Mouse (Mus musculus): ENCODE measurements around the gene Zfp598.
"Not testable (repeated sequence)": the region's sequence is repeated elsewhere in the genome, so short reads cannot be mapped to it uniquely, and the experiment has no call there.

Gene Zfp598

DNA sequence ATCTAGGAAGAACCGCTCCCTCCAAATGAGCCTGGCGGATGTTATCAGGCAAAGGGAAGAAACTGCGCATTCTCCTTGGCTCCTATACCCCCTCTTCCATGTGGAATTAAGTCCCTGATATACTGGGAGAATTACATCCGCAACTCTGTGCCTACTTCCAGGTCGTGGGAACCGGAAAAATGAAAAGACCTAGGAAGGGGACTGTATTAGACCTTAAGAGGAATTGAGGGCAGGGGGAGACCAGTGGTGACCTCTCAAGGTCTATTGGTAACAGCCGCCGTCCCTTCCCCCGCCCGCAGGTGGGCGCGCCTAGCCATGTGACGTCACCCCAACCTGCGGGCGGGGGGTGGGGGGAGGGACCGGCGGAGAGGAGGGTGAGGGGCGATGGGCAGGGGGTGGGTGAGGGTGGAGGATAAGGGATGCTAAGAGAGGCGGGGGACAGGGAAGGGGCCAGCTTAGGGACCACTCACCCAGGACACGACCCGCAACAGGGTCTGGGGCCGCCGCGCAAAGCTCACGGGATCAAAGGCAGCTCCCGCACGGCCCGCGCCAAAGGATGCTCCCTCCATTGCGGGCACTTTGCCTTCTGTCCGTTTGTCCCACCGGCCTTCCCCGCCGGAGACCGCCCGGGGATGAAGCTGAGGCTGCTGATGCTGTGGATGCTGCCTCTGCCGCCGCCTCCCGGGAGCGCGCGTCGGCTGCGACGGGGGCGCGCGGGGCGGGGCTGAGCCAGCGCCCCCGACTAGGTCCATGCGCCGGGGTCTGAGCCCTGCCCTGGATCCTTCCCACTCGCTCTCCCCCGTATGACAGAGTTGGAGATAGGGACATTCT, 20.0 kb downstream of the Zfp598 start, which contains the start of gene Syngr3:
TSS of gene Syngr3 (minus strand) at position 705 of the 831 bp plus-strand sequence.
- DNase-seq, result peak; percentile 63

DNA sequence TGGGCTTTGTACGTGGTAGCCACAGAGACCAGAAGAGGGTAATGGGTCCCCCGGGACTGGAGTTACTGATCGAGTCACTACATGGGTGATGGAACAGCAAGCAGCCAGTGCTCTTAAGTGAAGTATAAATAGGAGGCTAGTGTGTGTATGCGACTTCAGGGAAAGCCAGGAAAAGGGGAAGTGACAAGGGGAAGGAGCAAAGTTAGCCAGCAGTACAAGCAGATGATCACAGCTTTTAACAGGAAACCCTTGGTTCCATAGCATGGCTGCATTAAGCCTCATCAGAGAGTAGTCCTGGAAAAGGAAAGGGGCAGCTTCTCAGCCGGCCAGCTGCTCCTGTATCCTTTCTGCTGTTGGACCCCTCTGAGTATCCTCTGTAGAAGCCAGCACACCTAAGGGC, 22.9 kb downstream of the Zfp598 start:
- DNase-seq, result no peak

DNA sequence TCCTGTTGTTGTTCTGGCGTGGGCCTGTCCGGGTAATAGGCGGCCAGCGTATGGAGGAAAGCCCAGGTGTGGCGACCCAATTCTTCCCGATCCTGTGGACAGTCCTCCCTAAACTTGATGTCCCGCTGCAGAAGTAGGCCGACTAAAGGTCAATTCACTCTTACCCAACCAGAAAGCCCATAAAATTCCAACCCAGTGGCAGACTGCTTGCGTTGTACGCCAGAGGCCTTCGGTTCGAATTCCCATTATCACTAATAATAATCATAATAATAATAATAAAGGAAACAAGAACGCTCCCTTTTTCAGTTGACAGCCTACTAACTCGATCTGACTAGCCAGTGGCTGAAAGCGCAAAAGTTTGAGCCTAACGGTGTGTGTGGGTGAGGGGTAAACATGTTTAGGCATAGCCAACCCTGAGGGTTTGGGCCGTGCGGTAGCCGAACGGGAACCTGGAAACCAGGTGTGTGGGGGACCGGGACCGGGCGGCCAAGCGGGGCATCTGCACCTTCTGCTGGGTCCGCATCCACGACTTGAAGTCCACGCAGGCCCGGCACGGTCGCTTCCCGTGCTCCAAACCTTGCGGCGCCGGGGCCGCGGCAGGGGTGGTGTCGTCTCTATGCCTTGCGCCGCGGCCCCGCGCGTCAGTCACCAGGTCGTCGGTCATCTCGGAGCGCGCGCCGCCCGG, 26.0 kb downstream of the Zfp598 start:
- DNase-seq, result no peak

DNA sequence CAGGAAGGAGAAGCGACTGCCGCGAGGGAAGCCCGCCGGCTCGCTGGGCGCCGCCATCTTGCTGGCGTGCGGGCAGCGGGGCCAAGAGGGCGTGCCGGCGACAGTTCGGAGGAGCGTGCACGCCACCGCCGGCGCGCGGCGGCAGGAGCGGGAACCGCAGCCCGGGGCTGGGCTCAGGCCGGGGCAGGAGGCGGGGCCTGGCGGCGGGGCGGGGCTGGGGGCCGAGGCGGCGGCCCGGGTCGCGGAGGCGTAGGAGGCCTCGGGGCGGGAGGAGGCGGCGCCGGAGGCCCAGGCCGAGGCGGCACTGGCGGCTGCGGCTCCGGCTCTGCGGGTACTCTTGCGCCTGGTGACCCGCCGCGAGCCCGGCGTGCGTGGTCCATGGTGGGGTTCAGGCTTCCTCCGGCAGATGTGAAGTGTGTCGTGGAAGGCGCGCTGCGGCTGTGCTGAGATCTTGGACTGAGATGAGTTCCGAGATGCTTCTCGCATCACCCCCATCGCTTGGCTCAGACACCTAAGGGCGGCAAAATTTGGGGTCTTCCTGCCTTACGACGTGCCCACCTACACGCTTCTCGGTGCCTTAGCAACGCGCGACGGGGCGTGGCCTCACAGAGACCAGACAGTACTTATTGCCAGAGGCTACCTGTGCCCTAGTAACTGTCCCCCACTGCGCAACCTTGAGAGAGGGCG, 26.7 kb downstream of the Zfp598 start, which contains the start of the genes Gfer and Noxo1:
TSS of gene Gfer (minus strand) at position 146 of the 687 bp plus-strand sequence.
TSS of gene Noxo1 (plus strand) at position 224 of the 687 bp plus-strand sequence.
- peak; percentile 87 for DNase-seq

DNA sequence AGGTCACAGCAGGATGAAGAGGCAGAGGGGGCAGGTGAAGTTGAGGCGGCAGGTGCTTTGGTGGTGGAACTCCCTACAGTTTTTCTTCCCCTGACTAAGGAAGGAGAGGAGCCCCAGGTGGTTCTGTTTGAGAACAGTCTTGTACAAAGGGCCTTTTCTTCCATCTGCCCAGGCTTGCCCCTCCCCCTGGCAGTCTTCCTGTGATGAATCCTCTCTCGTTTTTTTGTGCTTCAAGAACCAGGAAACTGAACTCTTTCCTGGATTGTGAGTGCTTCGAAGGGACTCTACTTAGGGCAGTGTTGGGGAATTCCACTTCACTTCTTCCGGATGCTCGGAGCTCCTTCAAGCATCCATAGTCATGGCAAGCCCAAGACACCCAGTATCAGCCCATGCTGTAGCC, 28.5 kb downstream of the Zfp598 start:
- no peak for DNase-seq

DNA sequence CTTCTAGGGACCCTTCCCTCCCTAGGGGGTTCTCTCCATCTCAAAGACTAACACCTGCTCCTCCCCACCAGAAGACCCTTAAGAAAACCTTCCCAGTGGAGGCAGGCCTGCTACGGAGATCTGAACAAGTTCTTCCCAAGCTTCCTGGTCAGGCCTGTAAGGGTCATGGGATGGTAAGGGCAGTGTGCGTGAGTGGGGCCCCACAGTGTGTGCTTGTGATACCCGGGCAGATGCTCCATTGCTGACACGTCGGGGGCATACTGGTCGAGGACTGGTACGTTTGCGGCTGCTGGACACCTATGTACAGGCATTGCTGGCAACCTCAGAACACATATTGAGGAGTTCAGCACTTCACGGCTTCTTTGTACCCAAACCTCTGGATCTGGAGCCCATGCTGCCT, 29.2 kb downstream of the Zfp598 start:
- no peak for DNase-seq

DNA sequence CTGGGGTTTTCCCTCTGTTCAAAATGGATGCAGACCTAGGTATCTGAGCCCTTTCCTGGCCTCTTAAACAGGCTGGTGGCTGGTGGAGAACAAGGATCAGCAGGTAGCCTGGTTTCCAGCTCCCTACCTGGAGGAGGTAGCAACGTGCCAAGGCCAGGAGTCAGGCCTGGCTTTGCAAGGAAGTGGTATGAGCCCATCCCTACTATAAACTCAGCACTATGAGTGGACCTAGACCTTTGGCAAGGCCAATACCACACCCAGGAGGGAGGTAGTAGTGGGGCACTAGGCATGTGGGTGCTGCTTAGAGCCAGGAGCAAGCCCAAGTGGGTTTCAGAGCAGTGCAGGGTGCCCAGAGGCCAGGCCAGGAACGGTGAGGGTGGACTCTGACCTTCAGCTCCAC, 30.0 kb downstream of the Zfp598 start:
- DNase-seq, result no peak

DNA sequence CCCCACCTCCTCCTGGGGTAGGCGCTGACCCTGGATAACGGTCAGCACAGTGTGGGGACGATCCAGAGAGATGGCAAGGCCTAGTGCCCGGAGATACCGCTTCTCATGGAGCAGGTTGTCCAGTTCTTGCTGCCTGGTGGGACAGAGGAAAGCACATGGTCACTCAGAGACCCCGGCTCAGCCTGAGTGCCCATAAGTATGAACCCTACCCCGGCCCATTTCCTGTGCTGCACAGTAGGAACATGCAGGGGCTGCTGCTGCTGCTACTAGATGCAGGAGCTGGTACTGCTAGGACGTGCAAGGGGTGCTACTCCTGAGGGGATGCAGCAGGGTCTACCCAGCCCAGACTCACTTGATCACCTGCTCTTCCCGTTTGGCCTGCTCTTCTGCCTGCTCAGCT, 31.8 kb downstream of the Zfp598 start:
- no peak for DNase-seq

DNA sequence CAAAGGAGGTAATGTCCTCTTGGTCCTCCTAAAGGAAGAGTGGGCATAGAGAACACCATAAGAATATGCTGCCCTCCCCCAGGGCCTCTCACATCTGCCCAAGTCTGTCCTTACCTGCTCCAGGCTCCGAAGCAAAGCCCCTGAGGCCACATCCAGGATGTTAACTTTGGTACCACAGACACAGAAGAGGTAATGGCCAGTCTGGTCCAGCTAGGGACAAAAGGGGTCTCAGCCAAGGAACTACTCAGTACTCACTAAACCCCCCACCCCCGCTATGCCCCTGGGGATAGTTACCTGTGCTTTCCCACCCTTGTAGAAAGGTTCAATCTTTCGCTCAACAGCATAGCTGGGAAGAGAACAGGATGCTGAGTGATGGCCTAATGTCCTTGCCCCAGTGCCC, 36.3 kb downstream of the Zfp598 start:
- no peak for DNase-seq

DNA sequence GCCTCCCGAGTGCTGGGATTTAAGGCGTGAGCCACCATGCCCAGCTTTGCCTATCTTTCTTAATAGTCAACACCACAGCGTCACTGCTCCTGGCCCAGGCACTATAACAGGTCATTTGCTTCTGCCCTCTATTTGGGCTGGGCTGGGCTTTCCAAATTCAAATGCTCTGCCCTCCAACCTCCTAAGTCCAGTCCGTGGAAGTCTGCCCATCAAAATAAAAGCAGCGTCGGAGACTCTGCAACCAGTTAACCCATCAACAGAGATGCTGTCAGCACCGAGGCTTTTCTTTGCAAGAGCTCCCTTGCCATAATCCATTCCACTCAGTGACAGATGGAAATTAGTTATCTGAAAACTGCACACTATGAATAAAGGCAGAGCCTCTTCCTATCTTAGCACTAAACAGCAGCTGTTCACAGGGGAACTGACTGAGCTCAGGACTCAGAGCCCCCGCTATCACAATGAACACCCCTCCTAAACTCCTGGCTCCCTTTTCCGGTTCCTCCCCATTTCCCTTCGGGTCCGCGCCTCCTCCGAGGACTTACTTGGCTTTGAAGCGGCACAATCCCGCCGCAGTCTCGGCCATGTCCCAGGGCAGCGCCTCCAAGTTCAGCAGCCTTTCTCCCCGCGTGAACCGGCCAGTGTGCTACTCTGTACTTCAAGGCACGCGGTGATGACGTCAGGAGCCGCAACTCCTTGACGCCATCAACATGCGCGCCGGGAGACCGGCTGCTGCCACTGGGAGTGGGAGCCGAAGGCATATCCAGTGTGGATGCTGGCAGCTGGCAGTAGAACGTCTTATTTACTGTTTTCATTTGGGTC, 37.7 kb downstream of the Zfp598 start, which contains the start of gene Tbl3:
TSS of gene Tbl3 (minus strand) at position 679 of the 819 bp plus-strand sequence.
- peak; percentile 96 for DNase-seq

DNA sequence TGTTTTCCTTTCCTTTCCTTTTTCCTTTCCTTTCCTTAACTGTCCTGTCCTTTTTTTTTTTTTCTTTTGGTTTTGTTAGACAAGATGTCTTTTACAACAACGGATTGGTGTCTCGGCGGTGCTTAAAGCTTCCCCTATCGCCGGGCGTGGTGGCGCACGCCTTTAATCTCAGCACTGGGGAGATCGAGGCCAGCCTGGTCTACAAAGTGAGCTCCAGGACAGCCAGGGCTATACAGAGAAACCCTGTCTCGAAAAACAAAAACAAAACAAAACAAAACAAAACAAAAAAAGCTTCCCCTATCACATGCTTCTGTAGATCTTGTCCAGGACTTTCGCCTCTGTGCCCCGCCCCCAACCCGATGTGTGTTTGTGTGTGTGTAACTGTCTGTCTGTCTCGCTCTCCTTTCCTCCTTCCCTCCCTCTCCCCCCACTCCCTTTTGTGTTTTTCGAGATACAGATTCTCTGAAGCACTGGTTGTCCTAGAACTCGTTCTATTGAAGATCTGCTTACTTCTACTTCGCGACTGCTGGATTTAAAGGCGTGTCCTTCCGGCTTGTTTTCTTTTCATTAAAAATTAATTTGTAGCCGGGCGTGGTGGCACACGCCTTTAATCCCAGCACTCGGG, 38.4 kb downstream of the Zfp598 start:
- no peak for DNase-seq

DNA sequence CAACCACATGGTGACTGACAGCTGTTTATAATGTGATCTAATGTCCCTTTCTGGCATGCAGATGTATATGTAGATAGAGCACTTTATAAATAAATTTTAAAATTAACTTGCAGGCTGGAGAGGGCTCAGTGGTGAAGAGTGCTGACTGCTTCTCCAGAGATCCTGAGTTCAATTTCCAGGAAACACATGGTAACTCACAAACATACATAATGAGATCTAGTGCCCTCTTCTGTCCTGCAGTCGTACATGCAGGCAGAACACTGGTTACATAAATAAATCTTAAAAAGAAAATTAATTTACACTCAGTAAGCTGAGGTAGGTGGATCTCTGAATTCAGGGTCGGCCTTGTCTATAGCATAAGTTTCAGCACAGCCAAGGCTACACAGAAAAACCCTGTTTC, 39.2 kb downstream of the Zfp598 start:
- no peak for DNase-seq

DNA sequence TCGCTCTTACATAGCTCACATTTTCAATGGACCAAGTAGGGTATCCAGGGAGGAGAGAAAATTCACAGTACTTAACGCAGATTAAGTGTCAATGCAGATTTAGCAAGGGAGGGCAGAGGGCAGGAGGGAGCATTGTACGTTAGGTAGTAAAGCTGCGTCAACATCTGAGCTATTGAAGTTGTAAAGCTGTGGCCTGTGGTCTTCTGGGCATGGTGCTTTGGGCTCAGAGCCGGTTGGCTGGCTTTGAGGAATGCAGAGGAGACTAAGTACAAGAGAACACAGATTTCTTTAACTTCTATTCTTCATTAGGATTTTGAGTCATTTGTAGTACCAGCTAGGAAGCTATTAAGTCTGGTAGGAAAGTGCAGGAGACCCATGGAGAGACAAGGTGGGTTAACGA, 46.1 kb downstream of the Zfp598 start:
- no peak for DNase-seq

DNA sequence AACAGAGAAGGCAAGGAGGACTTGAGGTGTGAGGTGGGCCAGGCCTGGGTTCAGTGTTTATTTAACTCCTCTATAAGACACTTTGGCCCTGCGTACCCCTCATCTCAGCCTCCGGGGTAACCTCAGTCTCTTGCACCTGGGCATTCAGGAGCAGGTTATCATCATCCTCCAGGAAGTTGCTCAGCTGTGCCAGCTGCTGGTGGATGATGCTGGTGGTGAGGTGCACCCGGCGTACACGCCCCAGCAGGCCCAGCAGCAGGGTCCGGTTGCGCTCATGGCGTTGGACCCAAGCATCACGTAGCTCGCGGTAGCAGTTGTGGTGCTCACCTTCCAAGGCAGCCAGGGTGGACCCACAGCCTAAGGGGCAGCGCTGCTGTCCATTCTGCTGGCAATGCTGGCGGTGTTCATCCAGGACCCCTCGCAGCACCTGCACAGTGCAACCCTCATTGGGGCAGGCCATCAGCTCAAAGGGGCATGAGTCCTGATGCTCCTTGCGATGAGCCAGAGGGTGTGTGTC, 46.7 kb downstream of the Zfp598 start:
- no peak for DNase-seq

DNA sequence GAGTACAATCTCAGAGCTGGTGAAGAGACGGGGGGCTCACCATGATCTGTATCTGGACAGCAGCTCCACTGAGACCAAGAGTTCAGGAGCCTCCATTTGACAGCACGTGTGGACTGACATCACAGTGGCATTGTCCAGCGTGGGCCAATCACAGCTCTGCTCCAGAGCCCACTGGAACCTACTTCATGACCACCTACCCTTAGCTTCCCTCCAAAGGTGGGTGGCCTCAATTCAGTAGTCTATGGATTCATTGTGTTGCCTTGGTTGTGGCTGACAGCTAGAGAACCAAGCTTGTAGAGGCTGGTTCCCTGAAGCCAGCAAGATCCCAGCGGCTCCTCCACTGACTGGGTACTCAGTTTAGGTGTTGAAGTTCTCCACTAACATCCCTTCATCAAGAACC, 48.5 kb downstream of the Zfp598 start, which contains the start of the genes Rnf151 and Rps2:
TSS of gene Rnf151 (minus strand) at position 121 of the 400 bp plus-strand sequence.
TSS of gene Rps2 (plus strand) at position 174 of the 400 bp plus-strand sequence.
- no peak for DNase-seq

DNA sequence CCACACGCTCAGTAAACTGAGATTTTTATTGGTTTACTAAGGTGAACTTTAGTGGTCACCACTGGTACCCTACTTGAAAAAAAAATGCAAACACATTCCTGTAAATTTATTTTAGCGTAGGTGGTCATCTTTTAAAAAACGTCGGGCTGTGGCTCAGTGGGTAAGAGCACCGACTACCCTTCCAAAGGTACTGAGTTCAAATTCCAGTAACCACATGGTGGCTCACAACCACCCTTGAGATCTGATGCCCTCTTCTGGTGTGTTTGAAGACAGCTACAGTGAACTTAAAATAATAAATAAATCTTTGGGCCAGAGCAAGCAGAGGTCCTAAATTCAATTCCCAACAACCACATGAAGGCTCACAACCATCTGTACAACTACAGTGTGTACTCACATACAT, 49.5 kb downstream of the Zfp598 start:
- DNase-seq, result not testable (repeated sequence)

DNA sequence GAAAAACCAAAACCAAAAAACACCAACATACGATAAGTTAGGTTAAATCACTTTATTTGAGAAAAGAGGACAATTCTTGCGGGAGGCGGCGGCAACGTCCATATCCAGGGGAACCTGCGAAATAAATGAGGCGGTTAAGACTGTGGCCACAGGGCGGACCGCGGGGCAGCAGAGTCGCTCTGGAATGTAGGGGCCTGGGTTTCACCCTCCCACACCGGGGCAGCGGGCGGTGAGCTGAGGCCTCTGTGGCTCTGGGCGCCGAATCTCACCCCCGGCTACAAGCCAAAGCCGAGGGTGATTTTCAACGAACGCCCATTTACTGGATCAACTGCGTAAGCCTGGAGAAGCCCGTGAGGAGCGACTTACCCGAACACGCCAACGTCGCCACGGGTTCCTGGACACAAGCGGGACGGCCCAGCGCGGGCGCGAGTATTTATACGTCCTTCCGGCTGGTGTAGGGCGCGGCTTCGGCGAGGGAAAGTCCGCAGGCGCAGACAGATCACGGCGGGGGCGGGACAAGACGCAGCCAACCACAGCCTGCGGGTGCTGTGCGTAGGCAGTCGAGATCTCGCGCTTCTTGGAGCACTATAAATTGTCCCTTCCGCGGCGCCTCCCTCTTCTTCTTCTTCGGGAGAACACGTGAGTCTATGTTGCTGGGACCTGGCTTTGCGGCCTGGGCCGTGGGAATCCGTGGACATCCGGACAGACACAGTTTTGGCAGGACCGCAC, 50.2 kb downstream of the Zfp598 start:
- DNase-seq, result peak; percentile 98

DNA sequence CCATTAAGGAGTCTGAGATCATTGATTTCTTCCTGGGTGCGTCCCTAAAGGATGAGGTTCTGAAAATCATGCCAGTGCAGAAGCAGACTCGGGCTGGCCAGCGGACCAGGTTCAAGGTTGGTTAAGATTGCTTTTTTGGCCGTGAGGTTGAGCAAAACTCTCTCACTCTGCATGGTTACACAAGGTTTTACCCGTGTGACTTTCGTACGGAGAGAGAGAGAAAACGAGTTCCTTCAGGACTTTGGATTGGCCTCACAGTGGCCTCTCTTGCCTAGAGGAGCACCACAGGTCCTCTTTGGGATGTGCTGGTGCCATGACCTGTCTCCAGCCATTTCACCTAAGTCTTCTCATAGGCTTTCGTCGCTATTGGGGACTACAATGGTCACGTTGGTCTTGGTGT, 51.1 kb downstream of the Zfp598 start:
- not testable (repeated sequence) for DNase-seq

DNA sequence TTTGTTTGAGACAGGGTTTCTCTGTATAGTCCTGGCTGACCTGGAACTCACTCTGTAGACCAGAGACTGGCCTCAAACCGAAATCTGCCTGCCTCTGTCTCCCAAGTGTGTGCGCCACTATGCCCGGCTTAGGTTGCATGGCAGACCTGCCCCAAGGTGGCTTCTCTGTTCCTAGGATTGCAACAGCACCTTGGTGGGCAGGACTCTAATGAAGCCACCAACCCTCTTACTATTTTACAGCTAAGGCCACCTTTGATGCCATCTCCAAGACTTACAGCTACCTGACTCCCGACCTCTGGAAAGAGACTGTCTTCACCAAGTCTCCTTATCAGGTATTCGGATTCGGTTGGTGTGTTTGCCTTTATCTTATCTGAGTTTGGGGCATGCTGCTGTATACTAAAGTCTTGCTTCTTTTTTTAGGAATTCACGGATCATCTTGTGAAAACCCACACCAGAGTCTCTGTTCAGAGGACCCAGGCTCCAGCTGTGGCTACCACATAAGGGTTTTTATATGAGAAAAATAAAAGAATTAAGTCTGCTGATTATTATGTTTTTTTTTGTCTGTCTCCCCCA, 52.0 kb downstream of the Zfp598 start:
- not testable (repeated sequence) for DNase-seq

DNA sequence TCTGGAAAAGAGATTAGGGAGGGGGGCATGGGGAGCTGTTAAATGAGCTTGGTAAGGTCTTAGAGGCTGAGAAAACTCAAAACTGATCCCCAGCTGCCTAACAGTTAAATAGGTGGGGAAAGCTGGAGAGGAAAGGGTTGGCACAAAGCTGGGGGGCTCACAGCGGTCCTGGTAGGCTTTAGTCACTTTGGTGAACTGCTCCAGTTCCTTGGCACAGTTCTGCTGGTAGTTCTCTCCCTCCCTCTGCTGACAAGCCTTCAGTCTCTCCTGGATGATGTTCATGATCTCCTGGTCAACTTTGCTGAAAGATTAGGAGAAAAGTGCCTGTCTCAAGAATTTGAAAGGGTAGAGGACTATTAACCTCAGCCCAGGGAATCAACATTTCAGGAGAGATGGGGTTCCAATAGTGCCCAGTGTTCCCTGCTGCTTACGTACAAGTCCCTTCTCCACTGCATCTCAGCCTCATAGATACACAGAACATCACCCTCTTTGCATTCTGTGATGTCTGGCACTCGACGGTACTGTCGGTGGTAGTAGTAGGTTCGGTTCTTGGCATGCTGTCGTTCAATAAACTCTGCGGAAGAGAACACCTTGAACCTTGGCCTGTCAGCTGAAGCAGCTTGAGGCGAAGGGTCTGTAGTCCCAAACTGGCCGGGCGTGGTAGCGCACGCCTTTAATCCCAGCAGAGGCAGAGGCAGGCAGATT, 52.9 kb downstream of the Zfp598 start:
- DNase-seq, result no peak
